Mouse (Mus musculus) embryonic facial prominence, embryonic 12.5 days (tissue): ENCODE results near the gene Prkca. TPM values are rescaled to one million over a fixed set of nuclear protein-coding genes. Genes with fewer than 3 reads are reported as not detected.

Source experiments
- ATAC-seq: fragments of 200-750 bp; cut with Nextera tagmentation; 2 replicates; pipeline ENCODE4 v1.8.0; 2017; ENCODE audit not compliant: insufficient number of reproducible peaks, insufficient read depth, low FRiP score, low TSS enrichment
- H3K27ac ChIP-seq: fragments of 300-500 bp; sonication (generic); 2 replicates; pipeline ENCODE4 v1.5.1; 2016; ENCODE audit warnings: mild to moderate bottlenecking
- H3K27me3 ChIP-seq: fragments of 300-500 bp; sonication (generic); 2 replicates; pipeline ENCODE4 v1.6.1; 2016; ENCODE audit warnings: mild to moderate bottlenecking, moderate library complexity
- H3K36me3 ChIP-seq: fragments of 300-500 bp; sonication (generic); 2 replicates; pipeline ENCODE4 v1.6.1; 2016; ENCODE audit warnings: mild to moderate bottlenecking
- H3K4me1 ChIP-seq: fragments of 300-500 bp; sonication (generic); 2 replicates; pipeline ENCODE4 v1.6.1; 2016
- H3K4me2 ChIP-seq: fragments of 300-500 bp; sonication (generic); replicated peaks from 2 replicates; pipeline ENCODE4 v1.6.1; 2016; ENCODE audit warnings: mild to moderate bottlenecking, moderate library complexity
- H3K4me3 ChIP-seq: fragments of 300-500 bp; sonication (generic); 2 replicates; pipeline ENCODE4 v1.5.1; 2016; ENCODE audit warnings: mild to moderate bottlenecking
- H3K9ac ChIP-seq: fragments of 300-500 bp; sonication (generic); 2 replicates; pipeline ENCODE4 v1.6.1; 2016; ENCODE audit warnings: mild to moderate bottlenecking, moderate library complexity
- H3K9me3 ChIP-seq: fragments of 300-500 bp; sonication (generic); 2 replicates; pipeline ENCODE4 v1.6.1; 2016; ENCODE audit warnings: mild to moderate bottlenecking, moderate library complexity
- WGBS: fragments of 180-500 bp; shearing (Covaris S2); methylation state at CpG from one replicate; pipeline ENCODE4 v1.1.7; 2016; 5-methylcytosine and 5-hydroxymethylcytosine counted together
- polyA plus RNA-seq: library from polyadenylated mRNA; unstranded; fragments of >200 nt; fragmentation: Nextera tagmentation; extraction: Ambion mirVana; gene quantifications from 2 replicates; pipeline ENCODE4 v1.2.1, GENCODE M21; 2016

The Prkca gene
- polyA plus RNA-seq, 1 experiment from 2014 or later, result 8.5 TPM

DNA sequence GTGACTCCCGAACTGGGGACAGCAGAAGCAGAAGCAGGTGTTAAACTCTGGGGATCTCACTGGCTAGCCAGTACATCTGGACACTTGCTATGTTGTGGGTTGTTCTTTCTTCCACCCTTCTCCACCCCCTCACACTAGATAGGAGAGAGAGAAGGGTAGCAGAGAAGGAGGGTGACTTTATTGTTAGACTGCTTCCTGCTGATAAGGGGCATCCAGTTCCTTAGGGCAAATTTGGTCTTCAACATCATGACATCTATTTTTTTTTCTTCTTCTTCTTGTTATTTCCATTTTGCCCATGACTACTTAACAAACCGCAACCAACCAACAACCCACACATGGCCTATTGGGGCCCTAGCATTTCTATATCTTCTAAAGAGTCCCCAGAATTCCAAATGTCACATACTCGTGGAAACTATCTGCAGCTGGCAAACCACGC is 97.4 kb downstream of the Prkca start:
- Histone ChIP-seq H3K4me2 (no peak overlapping the region), H3K27me3 (no peaks in the 10 kb centered on the region), H3K27ac (no peak overlapping the region), H3K9ac (no peak overlapping the region), H3K36me3 (no peaks in the 10 kb centered on the region), H3K4me3 (no peak overlapping the region), H3K9me3 (no peaks in the 10 kb centered on the region), H3K4me1 (peaks cover 4% of the 10 kb centered on the region; the same call in 1 of the 2 replicates)
- no peak for ATAC-seq
- 75% methylated on average over 4 of the region's 4 CpGs for WGBS

- no peaks in the 10 kb centered on the region for H3K4me1 ChIP-seq
- no peak overlapping the region for H3K4me3 ChIP-seq
- H3K9me3 ChIP-seq, result no peaks in the 10 kb centered on the region
- H3K9ac ChIP-seq, result no peak overlapping the region
- H3K27me3 ChIP-seq, result no peaks in the 10 kb centered on the region
- 74% methylated on average over 2 of the region's 2 CpGs for WGBS
- H3K4me2 ChIP-seq, result no peak overlapping the region
- H3K36me3 ChIP-seq, result no peaks in the 10 kb centered on the region
- no peak overlapping the region for H3K27ac ChIP-seq
- no peak for ATAC-seq
Observed at GRCm38 (mm10) chr11:108244241-108244640, 99.5 kb downstream of the Prkca start.

DNA sequence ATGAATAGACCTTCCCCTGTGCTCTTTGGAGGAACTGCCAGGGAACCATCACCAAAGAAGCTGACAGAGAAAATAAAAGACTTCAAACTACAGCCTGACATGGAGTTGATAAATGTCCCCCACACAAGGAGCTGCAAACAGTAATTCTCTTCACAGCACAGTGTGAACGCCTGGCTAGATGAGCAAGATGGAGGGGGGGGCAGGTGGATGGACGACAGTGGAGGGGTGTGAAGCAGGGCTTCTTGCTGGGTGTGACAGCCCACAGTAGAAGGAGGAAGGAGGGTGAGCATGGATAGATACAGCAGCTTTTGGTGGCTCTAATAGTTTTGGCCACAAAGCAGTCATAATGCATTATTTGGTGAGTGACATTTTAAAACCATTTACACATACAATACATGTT is 100.1 kb downstream of the Prkca start:
- 54% methylated on average over 2 of the region's 2 CpGs for WGBS
- Histone ChIP-seq H3K36me3 (no peaks in the 10 kb centered on the region), H3K27ac (no peak overlapping the region), H3K4me1 (peaks cover 6% of the 10 kb centered on the region; the same call in 1 of the 2 replicates), H3K27me3 (no peaks in the 10 kb centered on the region), H3K4me3 (no peak overlapping the region), H3K4me2 (no peak overlapping the region), H3K9me3 (no peaks in the 10 kb centered on the region), H3K9ac (no peak overlapping the region)
- no peak for ATAC-seq

DNA sequence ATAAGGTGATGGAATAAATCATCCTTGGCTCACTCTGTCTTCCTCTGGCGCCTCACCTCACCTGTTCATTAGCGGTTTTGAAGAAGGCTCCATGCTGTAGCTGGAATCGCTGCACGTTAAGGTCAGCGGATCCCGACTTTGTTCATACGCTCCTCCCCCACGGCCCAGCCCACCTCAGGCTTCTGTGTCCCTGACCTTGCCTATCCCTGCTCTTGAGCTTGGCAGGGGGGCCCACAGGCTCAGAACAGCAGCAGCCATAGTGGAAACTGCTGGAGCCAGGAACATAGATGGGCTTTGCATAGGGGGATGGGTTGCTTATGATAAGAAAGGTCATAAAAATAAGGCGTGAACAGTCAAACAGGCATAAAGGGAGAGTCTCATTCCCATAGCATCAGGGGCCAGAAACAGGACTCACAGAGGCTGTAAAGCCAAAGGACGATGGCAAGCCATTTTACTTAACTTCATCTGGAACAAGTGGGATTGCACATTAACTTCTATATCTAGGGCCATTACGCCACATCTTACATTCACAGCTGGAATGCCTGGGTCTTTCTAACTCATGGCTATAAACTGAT is 102.7 kb downstream of the Prkca start:
- Histone ChIP-seq H3K4me2 (no peak overlapping the region), H3K4me3 (no peak overlapping the region), H3K9me3 (no peaks in the 10 kb centered on the region), H3K27me3 (no peaks in the 10 kb centered on the region), H3K9ac (no peak overlapping the region), H3K4me1 (peaks cover 16% of the 10 kb centered on the region), H3K27ac (no peak overlapping the region), H3K36me3 (no peaks in the 10 kb centered on the region)
- no peak for ATAC-seq
- 76% methylated on average over 11 of the region's 11 CpGs for WGBS

DNA sequence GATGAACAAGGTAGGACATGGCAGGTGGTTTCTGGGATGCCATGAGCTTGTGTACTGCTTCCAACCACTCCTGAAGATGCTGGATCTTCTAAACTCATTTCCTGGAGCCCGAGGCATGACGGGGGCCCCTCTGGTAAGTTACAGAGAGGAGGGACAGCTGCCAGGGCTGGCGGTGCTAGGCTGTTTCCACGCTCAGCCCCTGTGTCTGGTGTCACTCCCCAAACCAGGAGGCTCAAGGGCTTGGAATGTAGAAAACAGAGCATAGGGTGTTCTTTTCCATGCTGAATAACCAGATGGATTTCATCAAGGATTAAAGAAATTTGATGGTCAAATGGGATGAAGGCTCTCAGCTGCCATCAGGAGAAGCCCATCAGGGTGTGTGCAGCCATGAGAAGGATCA is 104.6 kb downstream of the Prkca start:
- no peaks in the 10 kb centered on the region for H3K27me3 ChIP-seq
- H3K9me3 ChIP-seq, result no peaks in the 10 kb centered on the region
- peaks cover 22% of the 10 kb centered on the region for H3K4me1 ChIP-seq
- WGBS, result 75% methylated on average over 4 of the region's 4 CpGs
- H3K27ac ChIP-seq, result no peak overlapping the region
- ATAC-seq, result no peak
- no peaks in the 10 kb centered on the region for H3K36me3 ChIP-seq
- H3K4me3 ChIP-seq, result no peak overlapping the region
- no peak overlapping the region for H3K9ac ChIP-seq
- no peak overlapping the region for H3K4me2 ChIP-seq

GRCm38 (mm10) chr11:108236754-108237428 is 106.8 kb downstream of the Prkca start:
- peaks cover 22% of the 10 kb centered on the region for H3K4me1 ChIP-seq
- H3K36me3 ChIP-seq, result no peaks in the 10 kb centered on the region
- no peak overlapping the region for H3K4me3 ChIP-seq
- no peak overlapping the region for H3K9ac ChIP-seq
- WGBS, result 57% methylated on average over 10 of the region's 10 CpGs
- no peaks in the 10 kb centered on the region for H3K27me3 ChIP-seq
- no peak for ATAC-seq
- H3K27ac ChIP-seq, result no peak overlapping the region
- H3K4me2 ChIP-seq, result no peak overlapping the region
- H3K9me3 ChIP-seq, result no peaks in the 10 kb centered on the region

DNA sequence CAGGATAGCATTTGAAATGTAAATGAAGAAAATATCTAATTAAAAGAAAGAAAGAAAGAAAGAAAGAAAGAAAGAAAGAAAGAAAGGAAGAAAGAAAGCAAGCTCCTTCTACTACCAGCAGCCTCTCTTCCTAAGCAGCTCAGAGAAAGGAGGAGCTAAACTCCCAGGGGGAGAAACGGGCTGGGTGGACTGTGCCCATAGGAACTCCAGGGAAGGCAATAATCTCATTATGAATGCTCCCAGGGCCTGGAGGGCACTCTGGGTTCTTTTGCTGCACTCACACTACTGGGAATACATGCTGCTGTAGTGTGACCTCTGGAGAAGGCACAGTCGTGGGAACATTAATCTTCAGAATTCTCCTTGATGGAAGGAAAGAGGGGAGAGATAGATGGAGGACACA is 107.5 kb downstream of the Prkca start:
- Histone ChIP-seq H3K4me1 (peaks cover 22% of the 10 kb centered on the region), H3K4me2 (no peak overlapping the region), H3K36me3 (no peaks in the 10 kb centered on the region), H3K27ac (no peak overlapping the region), H3K9me3 (no peaks in the 10 kb centered on the region), H3K4me3 (no peak overlapping the region), H3K27me3 (no peaks in the 10 kb centered on the region), H3K9ac (no peak overlapping the region)
- 29% methylated on average over 2 of the region's 2 CpGs for WGBS
- no peak for ATAC-seq

- H3K9me3 ChIP-seq, result no peaks in the 10 kb centered on the region
- peaks cover 22% of the 10 kb centered on the region for H3K4me1 ChIP-seq
- H3K4me3 ChIP-seq, result no peak overlapping the region
- no peak overlapping the region for H3K27ac ChIP-seq
- H3K9ac ChIP-seq, result no peak overlapping the region
- H3K27me3 ChIP-seq, result no peaks in the 10 kb centered on the region
- WGBS, result 57% methylated on average over 5 of the region's 5 CpGs
- no peaks in the 10 kb centered on the region for H3K36me3 ChIP-seq
- no peak for ATAC-seq
- H3K4me2 ChIP-seq, result no peak overlapping the region
Observed at GRCm38 (mm10) chr11:108235081-108235703, 108.5 kb downstream of the Prkca start.

DNA sequence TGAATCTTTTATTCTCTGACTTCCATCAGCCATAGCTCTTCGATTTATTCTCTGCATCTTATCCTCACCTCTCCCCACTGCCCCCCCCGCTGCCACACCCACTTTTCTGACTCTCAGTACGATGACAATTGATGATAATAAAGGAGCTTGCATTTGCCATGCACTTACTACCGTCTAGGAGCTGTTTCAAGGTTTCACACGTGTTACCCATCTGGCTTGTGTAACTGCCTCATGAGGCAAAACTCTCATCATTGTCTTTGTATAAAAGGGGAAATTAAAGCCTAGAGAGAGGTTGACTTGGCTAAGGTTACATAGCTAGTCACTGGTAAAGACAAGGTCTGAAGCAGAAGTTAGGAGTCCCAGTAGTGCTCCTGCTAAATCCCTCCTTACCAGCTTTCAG is 110.7 kb downstream of the Prkca start:
- Histone ChIP-seq H3K4me1 (peaks cover 21% of the 10 kb centered on the region), H3K4me2 (no peak overlapping the region), H3K27me3 (no peaks in the 10 kb centered on the region), H3K4me3 (no peak overlapping the region), H3K27ac (no peak overlapping the region), H3K9me3 (no peaks in the 10 kb centered on the region), H3K9ac (no peak overlapping the region), H3K36me3 (no peaks in the 10 kb centered on the region)
- WGBS, result 74% methylated on average over 5 of the region's 5 CpGs
- no peak for ATAC-seq

DNA sequence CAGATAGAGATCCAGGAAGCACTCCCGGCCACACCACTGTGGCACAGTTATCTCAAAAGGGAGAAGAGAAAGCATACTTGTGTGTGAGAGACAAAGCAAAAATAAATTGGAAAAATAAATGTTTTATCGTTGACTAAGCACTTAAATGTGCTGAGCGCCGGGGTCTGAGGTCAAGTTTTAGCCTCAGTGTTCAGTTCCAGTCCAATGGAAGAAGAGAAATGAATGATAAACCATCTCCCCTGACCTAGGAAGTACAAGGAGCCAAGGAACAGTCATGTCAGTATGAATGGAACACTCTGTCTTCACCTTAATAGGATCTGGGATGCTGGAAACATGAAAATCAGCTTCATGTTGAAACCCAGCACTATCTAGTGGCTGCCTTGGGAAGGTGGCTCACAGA is 113.6 kb downstream of the Prkca start:
- Histone ChIP-seq H3K36me3 (no peaks in the 10 kb centered on the region), H3K4me1 (peaks cover 13% of the 10 kb centered on the region), H3K9ac (no peak overlapping the region), H3K27me3 (no peaks in the 10 kb centered on the region), H3K27ac (no peak overlapping the region), H3K4me2 (no peak overlapping the region), H3K4me3 (no peak overlapping the region), H3K9me3 (no peaks in the 10 kb centered on the region)
- ATAC-seq, result no peak
- 93% methylated on average over 4 of the region's 4 CpGs for WGBS

GRCm38 (mm10) chr11:108229176-108229946 is 114.4 kb downstream of the Prkca start:
- H3K4me1 ChIP-seq, result peaks cover 14% of the 10 kb centered on the region; the same call in 1 of the 2 replicates
- 57% methylated on average over 8 of the region's 8 CpGs for WGBS
- H3K36me3 ChIP-seq, result no peaks in the 10 kb centered on the region
- H3K27ac ChIP-seq, result no peak overlapping the region
- ATAC-seq, result no peak
- H3K27me3 ChIP-seq, result no peaks in the 10 kb centered on the region
- H3K9me3 ChIP-seq, result no peaks in the 10 kb centered on the region
- no peak overlapping the region for H3K4me3 ChIP-seq
- no peak overlapping the region for H3K9ac ChIP-seq
- H3K4me2 ChIP-seq, result no peak overlapping the region
